Mouse (Mus musculus) ES-E14 (cell line): ENCODE measurements around the gene Opa3.

Experiments used
- HCFC1 ChIP-seq: IDR thresholded peaks from 2 replicates; pipeline ENCODE4 v1.6.1; 2012; ENCODE audit warnings: low read length, inconsistent platforms, borderline replicate concordance; ENCODE audit not compliant: insufficient read depth
- MAFK ChIP-seq: IDR thresholded peaks from 2 replicates; pipeline ENCODE4 v1.6.1; 2014; ENCODE audit warnings: mild to moderate bottlenecking, low read depth, low read length, inconsistent platforms; ENCODE audit not compliant: insufficient read depth
- ZC3H11A ChIP-seq: IDR thresholded peaks from 2 replicates; pipeline ENCODE4 v1.6.1; 2012; ENCODE audit warnings: low read depth, mild to moderate bottlenecking, inconsistent platforms, low read length, borderline replicate concordance
- ZNF384 ChIP-seq: IDR thresholded peaks from 2 replicates; pipeline ENCODE4 v1.6.1; 2012; ENCODE audit warnings: low read depth, low read length, inconsistent platforms

- TF ChIP-seq ZNF384 (no peak), MAFK (no peak), HCFC1 (no peak), ZC3H11A (no peak)
Measured at GRCm38 (mm10) chr7:19217944-19218343, 10.2 kb upstream of the Opa3 start.
